Mouse (Mus musculus): ENCODE data around the gene Sprr2f.

Gene Sprr2f

GRCm38 (mm10) chr3:92364887-92365286 lies at the start of gene Sprr2f:
Gene Sprr2f (plus strand): TSS chr3:92365187.
- DNase-seq (ENCODE audit: low spot score): no peak

GRCm38 (mm10) chr3:92316320-92316719 lies 48.7 kb upstream of the Sprr2f start, which contains the start of gene Sprr2b:
Gene Sprr2b (plus strand): TSS chr3:92316620.
- DNase-seq (ENCODE audit: low spot score): no peak

DNA sequence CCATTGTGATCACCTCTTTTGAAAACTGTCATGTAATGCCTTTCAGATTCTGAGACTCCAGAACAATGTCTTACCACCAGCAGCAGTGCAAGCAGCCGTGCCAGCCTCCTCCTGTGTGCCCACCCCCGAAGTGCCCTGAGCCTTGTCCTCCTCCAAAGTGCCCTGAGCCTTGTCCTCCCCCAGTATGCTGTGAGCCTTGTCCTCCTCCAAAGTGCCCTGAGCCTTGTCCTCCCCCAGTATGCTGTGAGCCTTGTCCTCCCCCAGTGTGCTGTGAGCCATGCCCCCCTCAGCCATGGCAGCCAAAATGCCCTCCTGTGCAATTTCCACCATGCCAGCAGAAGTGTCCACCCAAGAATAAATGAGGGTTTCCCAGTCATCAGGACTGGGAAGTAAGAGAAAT lies 47.6 kb upstream of the Sprr2f start:
- no peak for DNase-seq (ENCODE audit: low spot score)

DNA sequence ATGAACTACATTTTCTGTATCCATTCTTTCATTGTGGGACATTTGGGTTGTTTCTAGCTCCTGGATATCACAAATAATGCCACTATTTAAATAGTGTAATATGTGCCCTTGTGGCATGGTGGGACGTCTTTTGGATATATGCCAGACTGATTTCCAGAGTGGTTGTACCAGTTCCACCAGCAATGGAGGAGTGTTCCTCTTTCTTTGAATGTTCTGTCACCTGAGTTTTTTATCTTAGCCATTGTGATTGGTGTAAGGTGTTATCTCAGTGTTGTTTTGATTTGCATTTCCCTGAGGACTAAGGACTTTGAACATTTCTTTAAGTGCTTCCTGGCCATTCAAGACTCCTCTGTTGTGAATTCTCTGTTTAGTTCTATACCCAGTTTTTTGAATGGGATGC lies 28.7 kb upstream of the Sprr2f start:
- no peak for DNase-seq (ENCODE audit: low spot score)

GRCm38 (mm10) chr3:92338840-92339239 lies 26.1 kb upstream of the Sprr2f start, which contains the start of gene Sprr2d:
Gene Sprr2d (plus strand): TSS chr3:92339140.
- DNase-seq (ENCODE audit: low spot score): no peak

DNA sequence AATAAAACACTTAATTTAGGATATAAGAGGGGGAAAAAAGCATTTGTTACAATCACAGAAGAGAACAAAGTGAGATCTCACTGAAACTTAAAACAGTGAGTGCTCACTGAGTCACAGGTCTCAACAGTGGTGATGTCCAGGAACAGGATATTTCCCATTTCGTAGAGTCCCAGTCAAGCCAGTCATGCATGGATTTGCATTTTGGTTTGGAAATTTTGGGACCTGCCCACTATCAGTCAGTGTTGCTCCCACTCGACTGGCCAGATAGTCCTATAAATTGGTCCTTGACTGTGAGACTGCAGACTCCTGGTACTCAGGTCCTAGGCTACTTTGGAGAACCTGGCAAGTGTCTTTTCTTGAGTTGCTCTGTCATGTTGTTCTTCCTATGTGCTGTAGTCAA lies 13.1 kb upstream of the Sprr2f start, which contains the start of gene Sprr2e:
TSS of gene Sprr2e (plus strand) at position 301 of the 400 bp plus-strand sequence.
- no peak for DNase-seq (ENCODE audit: low spot score)

DNA sequence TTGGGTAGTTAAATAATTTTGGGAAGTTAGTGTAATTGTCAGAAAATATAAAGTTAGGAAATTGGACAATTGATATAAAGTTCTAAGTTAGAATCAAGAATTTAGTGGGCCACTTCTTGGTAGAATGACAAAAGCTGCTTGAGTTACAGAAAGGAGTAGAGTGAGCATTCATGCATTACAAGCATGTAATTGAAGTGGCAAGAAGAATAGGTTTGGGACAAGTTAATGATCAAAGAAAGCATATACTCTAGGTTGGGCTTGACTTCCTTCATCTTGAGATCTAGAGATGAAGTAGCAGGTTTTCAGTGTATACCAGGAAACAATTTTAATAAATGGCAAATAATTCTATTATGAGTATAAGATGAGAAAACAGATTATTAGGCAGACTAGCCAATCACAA lies 3.4 kb upstream of the Sprr2f start:
- no peak for DNase-seq (ENCODE audit: low spot score)

DNA sequence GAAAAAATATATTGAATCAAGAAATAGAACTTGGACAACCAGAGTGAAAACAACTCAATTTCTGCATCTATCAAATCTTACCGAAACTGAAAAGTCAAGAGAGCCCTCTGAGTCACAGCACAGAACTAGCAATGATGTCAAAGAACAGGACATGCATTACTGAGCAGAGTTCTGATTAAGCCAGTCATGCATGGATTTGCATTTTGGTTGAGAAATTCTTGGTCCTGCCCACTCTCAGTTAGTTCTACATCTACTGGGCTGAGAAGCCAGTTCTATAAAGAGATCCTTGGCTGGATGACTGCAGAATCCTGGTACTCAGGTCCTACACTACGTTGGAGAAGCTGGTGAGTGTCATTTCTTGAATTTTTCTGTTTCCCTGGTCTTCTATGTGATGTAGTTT lies 8.6 kb downstream of the Sprr2f start:
- DNase-seq (ENCODE audit: low spot score): no peak

GRCm38 (mm10) chr3:92385385-92385784 lies 20.4 kb downstream of the Sprr2f start, which contains the start of gene Sprr2h:
Gene Sprr2h (plus strand): TSS chr3:92385685.
- no peak for DNase-seq (ENCODE audit: low spot score)

- no peak for DNase-seq (ENCODE audit: low spot score)
Measured at GRCm38 (mm10) chr3:92394301-92394700, 29.3 kb downstream of the Sprr2f start.

- DNase-seq (ENCODE audit: low spot score): no peak
Measured at GRCm38 (mm10) chr3:92407691-92408090, 42.7 kb downstream of the Sprr2f start, which contains the start of gene Sprr2i. Gene Sprr2i (plus strand): TSS chr3:92407991.
